16 mouse cellular contexts compared by ENCODE assay signal in the genomic region with DNA sequence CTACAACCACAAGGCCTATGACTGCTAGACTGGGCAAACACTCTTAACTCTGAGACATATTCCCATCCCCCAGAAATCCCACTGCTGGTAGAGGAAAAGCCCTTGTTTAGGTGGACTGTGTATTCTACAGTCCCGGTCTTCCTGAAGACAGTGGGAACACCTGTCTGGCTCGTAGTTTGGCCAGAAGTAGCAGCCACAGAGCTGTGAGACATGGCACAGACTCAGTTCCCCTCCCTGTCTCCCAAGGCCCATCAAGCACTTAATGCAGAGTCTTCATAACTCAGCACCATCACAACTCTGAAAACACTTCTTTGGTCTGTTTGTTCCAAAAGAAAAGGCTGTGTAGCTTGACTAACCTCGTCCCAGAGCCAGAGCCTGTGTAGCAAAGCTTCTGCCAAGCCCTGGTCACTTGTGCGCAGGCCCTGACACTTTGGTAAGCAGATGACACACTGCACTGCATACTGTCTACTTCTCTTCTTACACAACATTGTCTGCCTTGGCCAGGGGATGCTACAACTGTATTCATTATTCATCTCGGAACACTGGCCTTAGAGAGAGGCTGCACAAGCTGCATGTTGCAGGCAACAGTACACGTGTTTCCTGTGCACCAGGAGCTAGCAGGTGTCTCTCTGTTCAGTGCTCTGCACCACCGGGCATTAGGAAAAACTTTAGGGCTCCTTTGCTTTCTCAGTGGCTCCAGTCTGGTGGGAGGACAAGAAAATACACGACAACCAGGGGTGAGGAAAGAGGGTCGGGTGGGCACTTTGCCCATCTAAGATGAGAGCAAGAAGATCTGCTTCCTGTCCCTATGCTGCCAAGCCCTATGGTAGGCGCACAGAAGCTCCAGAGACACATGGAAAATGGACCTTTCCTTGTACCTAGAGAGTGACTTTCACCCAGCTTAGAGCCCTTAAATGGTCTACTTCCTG. TPM values are rescaled to one million over a fixed set of nuclear protein-coding genes. Genes with fewer than 3 reads are reported as not detected.
DNase-seq lines count a peak whose midpoint lies in the region; TF ChIP-seq lines count a peak whose summit lies in the region.
"Had no signal": no experiment of that assay in that cellular context is flagged by ENCODE, and none has a peak within 500 bp of the region (broad histone marks: within the 10 kb centered on the region; RNA-seq: fewer than 3 reads in every experiment).

No protein-coding gene starts in this region.

- intact Hi-C loops in left cerebral cortex, postnatal 10 days (cut with DNase I) = no loop called here

- peaks cover 27% of the 10 kb centered on the region for H3K4me1 ChIP-seq in liver, adult 2 months (ENCODE audit: control insufficient read depth, insufficient read depth, low read length)

- no peak overlapping the region for H3K4me3 ChIP-seq in liver, adult 2 months (ENCODE audit: insufficient read depth, low read depth, low read length)
- H3K4me3 ChIP-seq: embryonic facial prominence, embryonic 13.5 days; liver, embryonic 13.5 days; megakaryocyte, embryonic 14.5 days had no signal

- no peaks in the 10 kb centered on the region for H3K27me3 ChIP-seq in liver, adult 2 months (ENCODE audit: control insufficient read depth, insufficient read depth, low read length)
- H3K27me3 ChIP-seq: embryonic facial prominence, embryonic 13.5 days; liver, embryonic 13.5 days had no signal

- TF ChIP-seq POLR2A in liver, adult 2 months (IDR thresholded peaks at IDR 0.05; ENCODE audit: extremely low read depth, insufficient read depth, low read length) = no peak

- H3K9ac ChIP-seq in liver, adult 2 months (ENCODE audit: low read depth, low read length) = no peak overlapping the region
- H3K9ac ChIP-seq: embryonic facial prominence, embryonic 13.5 days; liver, embryonic 13.5 days had no signal

- peaks cover 2% of the 10 kb centered on the region; the same call in 1 of the 2 replicates for H3K79me2 ChIP-seq in liver, adult 2 months (ENCODE audit: control insufficient read depth, insufficient read depth, low read length)

- TF ChIP-seq CTCF in liver, adult 2 months (IDR thresholded peaks at IDR 0.05; ENCODE audit: low read depth, low read length) = no peak

- 59% methylated on average over 10 of the region's 10 CpGs for WGBS in liver, adult 2 months

- peak; percentile 68 for DNase-seq in adrenal gland, adult 8-10 months
- DNase-seq in adrenal gland, adult 18-20 months (ENCODE audit: low spot score in 2 of 2) = no peak
- DNase-seq in liver, adult 2 months (ENCODE audit: extremely low read depth, low read depth, low spot score) = peak; percentile 76
- no peak for DNase-seq in liver
- peak; percentile 31 for DNase-seq in thymus, postnatal 14 days
- no peak for DNase-seq in thymus, postnatal 4 days
- DNase-seq in left cerebral cortex, postnatal 10 days (ENCODE audit: extremely low spot score in 1 of 2, low spot score in 2 of 2) = no peak
- no peak for DNase-seq in kidney, postnatal 10 days
- DNase-seq: gastrocnemius, postnatal 36 days; heart, postnatal 36 days; kidney, adult 8-10 months; layer of hippocampus, postnatal 36 days; left cerebral cortex, postnatal 4 days; liver, embryonic 13.5 days had no signal

- no peaks in the 10 kb centered on the region for H3K36me3 ChIP-seq in liver, adult 2 months (ENCODE audit: control insufficient read depth, insufficient read depth, low read length)
- H3K36me3 ChIP-seq: embryonic facial prominence, embryonic 13.5 days; liver, embryonic 13.5 days had no signal

- no peak overlapping the region for H3K27ac ChIP-seq in liver, adult 2 months (replicated peaks; ENCODE audit: insufficient read depth, low read depth, low read length)
- H3K27ac ChIP-seq: embryonic facial prominence, embryonic 13.5 days; liver, embryonic 13.5 days had no signal

RNA-seq across cellular contexts. Expression of gene Chka, which starts 4.6 kb away (rescaled TPM):
- 100 to 1,000 TPM in 1 of 4 experiments, 10 to 100 TPM in 3; 69.8 to 329 (median 93.5) TPM for total RNA-seq in adrenal gland, adult 8-10 months (2022)
- total RNA-seq in adrenal gland, adult 18-20 months (2021) = 100 to 1,000 TPM in 1 of 2 experiments, 10 to 100 TPM in 1; 82.1 to 271 TPM
- total RNA-seq in liver, adult 2 months (2014; rRNA removed) = 11.9 and 26.0 TPM in 2 replicates
- polyA plus RNA-seq in liver, adult 2 months (2012; rRNA removed) = 56.7 and 62.0 TPM in 2 replicates
- 10 to 100 TPM; 77.3 to 93.0 TPM for total RNA-seq in left cerebral cortex, postnatal 10 days (2021)

RNA-seq across cellular contexts. Expression of gene Tcirg1, which starts 60.0 kb away (rescaled TPM):
- total RNA-seq in adrenal gland, adult 8-10 months (2022) = 100 to 1,000 TPM in 2 of 4 experiments, 10 to 100 TPM in 2; 55.6 to 133 (median 95.0) TPM
- total RNA-seq in adrenal gland, adult 18-20 months (2021) = 10 to 100 TPM; 66.3 to 84.7 TPM
- 34.3 and 35.6 TPM in 2 replicates for total RNA-seq in liver, adult 2 months (2014; rRNA removed)
- 76.3 and 123 TPM in 2 replicates for polyA plus RNA-seq in liver, adult 2 months (2012; rRNA removed)
- 10 to 100 TPM; 14.2 to 22.4 TPM for total RNA-seq in left cerebral cortex, postnatal 10 days (2021)

Comparison
In these comparisons a context has a peak if more than half of its experiments do, and no peak if none do; other contexts are left out.
1. DNase-seq: peak in adrenal gland, adult 8-10 months (single experiment), liver, adult 2 months (single experiment) and thymus, postnatal 14 days (single experiment); none in adrenal gland, adult 18-20 months (0 of 2), liver (single experiment), thymus, postnatal 4 days (single experiment), left cerebral cortex, postnatal 10 days (0 of 2) and kidney, postnatal 10 days (single experiment).